ENCODE assay signal across 8 mouse cellular contexts in the genomic region with DNA sequence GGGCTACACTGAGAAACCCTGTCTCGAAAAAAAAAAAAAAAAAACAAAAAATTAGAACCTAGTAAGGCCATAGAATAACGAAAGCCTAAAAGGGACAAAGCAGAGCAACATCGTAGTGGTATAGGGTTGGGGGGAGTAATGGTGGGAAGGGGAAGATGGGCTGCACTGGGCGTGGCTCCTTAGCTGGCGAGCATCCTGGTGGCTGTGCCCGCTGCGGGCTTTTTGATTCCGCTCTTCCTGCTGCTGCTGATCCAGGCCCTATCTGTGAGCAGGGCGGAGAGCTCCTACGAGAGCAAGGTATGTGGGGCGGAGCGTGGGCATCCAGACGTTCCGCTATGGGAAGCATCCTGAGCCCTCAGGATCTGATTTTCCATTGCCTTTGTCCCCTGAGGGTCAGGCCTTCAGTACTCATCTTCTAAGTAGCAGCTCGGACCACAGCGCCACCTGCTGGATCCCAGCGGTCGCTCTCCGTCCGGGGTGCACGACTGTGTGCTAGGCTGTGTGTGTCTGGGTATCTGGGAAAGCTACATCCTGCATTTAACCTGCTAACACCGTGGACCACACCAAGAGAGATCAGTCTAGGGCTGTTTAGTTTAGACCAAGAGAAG. TPM values are rescaled to one million over a fixed set of nuclear protein-coding genes. Genes with fewer than 3 reads are reported as not detected.
DNase-seq lines count a peak whose midpoint lies in the region; ATAC-seq and TF ChIP-seq lines count a peak whose summit lies in the region.

No protein-coding gene starts in this region.

- intact Hi-C loops in gastrocnemius, adult 2 months (cut with DNase I) = loop anchor here (2.0 to 5.0 kb wide), 2 partner anchors 237 to 385 kb away; no protein-coding TSS in a partner anchor
- intact Hi-C loops in left cerebral cortex, postnatal 10 days (cut with DNase I) = no loop called here

- peak; percentile 99; the same call in 1 of the 2 replicates for TF ChIP-seq CTCF in gastrocnemius, adult 2 months (IDR thresholded peaks at IDR 0.05)
- TF ChIP-seq CTCF in hindbrain, postnatal 0 days (IDR thresholded peaks at IDR 0.05; ENCODE audit: low read depth) = peak; percentile 97

- H3K9ac ChIP-seq in hindbrain, postnatal 0 days (replicated peaks; ENCODE audit: low read length) = peak overlapping the region; percentile 35

- no peaks in the 10 kb centered on the region for H3K4me1 ChIP-seq in hindbrain, postnatal 0 days (ENCODE audit: insufficient read depth, low read length)

- H3K4me3 ChIP-seq in gastrocnemius, adult 2 months = peak overlapping the region; percentile 54
- H3K4me3 ChIP-seq in hindbrain, postnatal 0 days (ENCODE audit: low read length) = peak overlapping the region; percentile 28

- 8% methylated on average over 21 of the region's 22 CpGs for WGBS in hindbrain, postnatal 0 days

- H3K4me2 ChIP-seq in hindbrain, postnatal 0 days (ENCODE audit: low read depth, low read length) = peak overlapping the region; percentile 56

- no peaks in the 10 kb centered on the region for H3K36me3 ChIP-seq in hindbrain, postnatal 0 days (ENCODE audit: insufficient read depth, low read length)

- H3K9me3 ChIP-seq in hindbrain, postnatal 0 days (ENCODE audit: low read length) = no peaks in the 10 kb centered on the region

- H3K27ac ChIP-seq in gastrocnemius, adult 2 months = no peak overlapping the region
- H3K27ac ChIP-seq in hindbrain, postnatal 0 days = peak overlapping the region; percentile 46; the same call in 1 of the 2 replicates

- peak; percentile 71 for DNase-seq in T-cell, adult 2 months (ENCODE audit: low spot score)
- peak; percentile 92 to 94 for DNase-seq in cerebellum, postnatal 36 days
- DNase-seq in gastrocnemius, adult 2 months = peak; percentile 89
- peak; percentile 92 for DNase-seq in hindbrain, postnatal 0 days (ENCODE audit: low spot score)
- peak; percentile 70 to 87 for DNase-seq in left cerebral cortex, postnatal 10 days (ENCODE audit: extremely low spot score in 1 of 2, low spot score in 2 of 2)
- DNase-seq in right cerebral cortex, postnatal 25 days = peak; percentile 82
- DNase-seq in urinary bladder, postnatal 36 days (ENCODE audit: low spot score in 2 of 2) = peak; percentile 77 to 82

- peak; percentile 92 for ATAC-seq in hindbrain, postnatal 0 days
- ATAC-seq in megakaryocyte-erythroid progenitor cell, adult 5-6 weeks (replicated peaks; ENCODE audit: low FRiP score, low TSS enrichment, poor library complexity, severe bottlenecking) = peak; percentile 86

- no peaks in the 10 kb centered on the region for H3K27me3 ChIP-seq in hindbrain, postnatal 0 days (ENCODE audit: insufficient read depth, low read length)

RNA-seq across cellular contexts. Expression of a gene that starts 3.5 kb away (rescaled TPM):
- not detected for total RNA-seq in gastrocnemius, adult 2 months (2021)
- not detected in 2 replicates for total RNA-seq in hindbrain, postnatal 0 days (2014; rRNA removed)
- 0.33 and 0.52 TPM in 2 replicates for polyA plus RNA-seq in hindbrain, postnatal 0 days (2015; fragmentation: Nextera tagmentation; extraction: Ambion mirVana)
- total RNA-seq in left cerebral cortex, postnatal 10 days (2021) = not detected
- 1.2 TPM in 1 of 2 replicates, not detected in the other for total RNA-seq in megakaryocyte-erythroid progenitor cell, adult 5-6 weeks (2014; fragmentation: Nextera tagmentation)
- total RNA-seq in megakaryocyte-erythroid progenitor cell, adult 5-6 weeks (2017) = not detected in 2 replicates

RNA-seq across cellular contexts. Expression of a gene that starts 11.9 kb away (rescaled TPM):
- total RNA-seq in gastrocnemius, adult 2 months (2021) = not detected
- total RNA-seq in hindbrain, postnatal 0 days (2014; rRNA removed) = not detected in 2 replicates
- polyA plus RNA-seq in hindbrain, postnatal 0 days (2015; fragmentation: Nextera tagmentation; extraction: Ambion mirVana) = 0.16 TPM in 1 of 2 replicates, not detected in the other
- not detected for total RNA-seq in left cerebral cortex, postnatal 10 days (2021)
- 2.7 TPM in 1 of 2 replicates, not detected in the other for total RNA-seq in megakaryocyte-erythroid progenitor cell, adult 5-6 weeks (2014; fragmentation: Nextera tagmentation)
- 0.53 and 1.3 TPM in 2 replicates for total RNA-seq in megakaryocyte-erythroid progenitor cell, adult 5-6 weeks (2017)
